Mouse (Mus musculus): ENCODE measurements around the gene Mink1. TPM values are rescaled to one million over a fixed set of nuclear protein-coding genes. Genes with fewer than 3 reads are reported as not detected.

The Mink1 gene
- total RNA-seq, 2 experiments from 2014 or later = 44.8 to 46.3 TPM

Other genes starting within 250 kb of the Mink1 start
- gene Alox12e, start 240.3 kb upstream of the Mink1 start, total RNA-seq (2021) = under 1 TPM in 1 of 2 experiments, not detected in 1; 0.13 TPM
- under 1 TPM; 0.13 to 0.25 TPM for gene Alox15, start 210.8 kb upstream of the Mink1 start, total RNA-seq (2021)
- 10 to 100 TPM; 26.1 to 26.5 TPM for gene Pelp1, start 152.8 kb upstream of the Mink1 start, total RNA-seq (2021)
- 10 to 100 TPM; 20.4 to 24.7 TPM for gene Arrb2, start 130.2 kb upstream of the Mink1 start, total RNA-seq (2021)
- 10 to 100 TPM; 11.2 TPM for gene Med11, start 111.0 kb upstream of the Mink1 start, total RNA-seq (2021)
- gene Zmynd15, start 103.4 kb upstream of the Mink1 start, total RNA-seq (2021) = 1 to 10 TPM in 1 of 2 experiments, under 1 TPM in 1; 0.96 to 1.3 TPM
- gene Cxcl16, start 102.9 kb upstream of the Mink1 start, total RNA-seq (2021) = 1 to 10 TPM; 5.0 to 5.1 TPM
- gene Tm4sf5, start 57.6 kb upstream of the Mink1 start, total RNA-seq (2021) = not detected
- gene Vmo1, start 48.3 kb upstream of the Mink1 start, total RNA-seq (2021) = under 1 TPM; 0.86 to 0.88 TPM
- under 1 TPM in 1 of 2 experiments, not detected in 1; 0.25 TPM for gene Gltpd2, start 43.7 kb upstream of the Mink1 start, total RNA-seq (2021)
- 100 to 1,000 TPM; 349 to 357 TPM for gene Psmb6, start 37.5 kb upstream of the Mink1 start, total RNA-seq (2021)
- not detected for gene Gm40193, start 29.9 kb upstream of the Mink1 start, total RNA-seq (2021)
- gene Pld2, start 22.8 kb upstream of the Mink1 start, total RNA-seq (2021) = 10 to 100 TPM; 23.4 to 23.6 TPM
- gene 4930544D05Rik, start 53.0 kb downstream of the Mink1 start, total RNA-seq (2021) = not detected
- gene Chrne, start 56.3 kb downstream of the Mink1 start, total RNA-seq (2021) = 10 to 100 TPM; 13.8 to 21.4 TPM
- under 1 TPM; 0.32 to 0.39 TPM for gene Gp1ba, start 76.2 kb downstream of the Mink1 start, total RNA-seq (2021)
- gene Rnf167, start 84.4 kb downstream of the Mink1 start, total RNA-seq (2021) = 10 to 100 TPM; 43.5 to 44.0 TPM
- gene Slc25a11, start 84.6 kb downstream of the Mink1 start, total RNA-seq (2021) = 100 to 1,000 TPM; 222 TPM
- gene Pfn1, start 91.8 kb downstream of the Mink1 start, total RNA-seq (2021) = 100 to 1,000 TPM; 620 to 621 TPM
- gene Eno3, start 94.3 kb downstream of the Mink1 start, total RNA-seq (2021) = 1,000 to 10,000 TPM; 4,042 to 4,361 TPM
- 100 to 1,000 TPM; 119 to 129 TPM for gene Spag7, start 106.5 kb downstream of the Mink1 start, total RNA-seq (2021)
- 10 to 100 TPM; 18.1 to 20.3 TPM for gene Camta2, start 125.2 kb downstream of the Mink1 start, total RNA-seq (2021)
- gene Inca1, start 137.3 kb downstream of the Mink1 start, total RNA-seq (2021) = 1 to 10 TPM; 2.0 to 3.0 TPM
- gene Kif1c, start 137.7 kb downstream of the Mink1 start, total RNA-seq (2021) = 100 to 1,000 TPM; 162 to 166 TPM
- gene Zfp3, start 201.3 kb downstream of the Mink1 start, total RNA-seq (2021) = 10 to 100 TPM; 11.8 to 13.6 TPM
- not detected for gene Scimp, start 249.7 kb downstream of the Mink1 start, total RNA-seq (2021)